Mouse (Mus musculus) lung, postnatal 0 days (tissue): ENCODE results near the gene C2. TPM values are rescaled to one million over a fixed set of nuclear protein-coding genes. Genes with fewer than 3 reads are reported as not detected.
"Not testable (repeated sequence)": the region's sequence is repeated elsewhere in the genome, so short reads cannot be mapped to it uniquely, and the experiment has no call there.

Source experiments
- ATAC-seq: fragments of 200-750 bp; cut with Nextera tagmentation; 2 replicates; pipeline ENCODE4 v1.8.0; 2017; ENCODE audit warnings: moderate library complexity
- DNase-seq: peaks from one replicate; pipeline ENCODE4 v3.0.0-alpha.2; 2016; ENCODE audit warnings: low spot score
- H3K27ac ChIP-seq: fragments of 300-500 bp; sonication (generic); 2 replicates; pipeline ENCODE4 v1.5.1; 2014; ENCODE audit warnings: antibody characterized with exemption, mild to moderate bottlenecking, low read length, mixed read lengths
- H3K27me3 ChIP-seq: fragments of 300-500 bp; sonication (generic); replicated peaks from 2 replicates; pipeline ENCODE4 v1.6.1; 2014; ENCODE audit warnings: low read length, mixed read lengths; ENCODE audit not compliant: insufficient read depth
- H3K36me3 ChIP-seq: fragments of 300-500 bp; sonication (generic); 2 replicates; pipeline ENCODE4 v1.6.1; 2014; ENCODE audit warnings: low read length, mixed read lengths; ENCODE audit not compliant: insufficient read depth
- H3K4me1 ChIP-seq: fragments of 300-500 bp; sonication (generic); 2 replicates; pipeline ENCODE4 v1.6.1; 2014; ENCODE audit warnings: antibody characterized with exemption, low read depth, low read length, mixed read lengths; ENCODE audit not compliant: insufficient read depth
- H3K4me2 ChIP-seq: fragments of 300-500 bp; sonication (generic); replicated peaks from 2 replicates; pipeline ENCODE4 v1.6.1; 2014; ENCODE audit warnings: low read depth, mild to moderate bottlenecking, low read length, moderate library complexity, mixed read lengths
- H3K4me3 ChIP-seq: fragments of 300-500 bp; sonication (generic); 2 replicates; pipeline ENCODE4 v1.5.1; 2014; ENCODE audit warnings: low read depth, low read length
- H3K9ac ChIP-seq: fragments of 300-500 bp; sonication (generic); replicated peaks from 2 replicates; pipeline ENCODE4 v1.6.1; 2014; ENCODE audit warnings: low read depth, mild to moderate bottlenecking
- H3K9me3 ChIP-seq: fragments of 300-500 bp; sonication (generic); 2 replicates; pipeline ENCODE4 v1.6.1; 2016; ENCODE audit warnings: low read length, mixed read lengths
- CTCF ChIP-seq: IDR thresholded peaks from 2 replicates; pipeline ENCODE4 v1.5.1; 2016; ENCODE audit warnings: antibody characterized with exemption, mild to moderate bottlenecking
- EP300 ChIP-seq: IDR thresholded peaks from 2 replicates; pipeline ENCODE4 v1.6.1; 2016; ENCODE audit warnings: antibody characterized with exemption, mild to moderate bottlenecking, control low read depth
- WGBS: fragments of 180-500 bp; shearing (Covaris S2); extraction: QIAGEN DNeasy Blood & Tissue Kit; methylation state at CpG from one replicate; pipeline ENCODE4 v1.1.7; 2014; 5-methylcytosine and 5-hydroxymethylcytosine counted together
- microRNA-seq: library from miRNA; unstranded; fragments of <30 nt; microRNA quantifications from one replicate; pipeline ENCODE4, GENCODE M21; 2016
- polyA plus RNA-seq: library from polyadenylated mRNA; unstranded; fragments of >200 nt; fragmentation: Nextera tagmentation; extraction: Ambion mirVana; gene quantifications from 2 replicates; pipeline ENCODE4 v1.2.1, GENCODE M21; 2015

C2 gene
- polyA plus RNA-seq, 1 experiment from 2014 or later: 11.7 TPM

DNA sequence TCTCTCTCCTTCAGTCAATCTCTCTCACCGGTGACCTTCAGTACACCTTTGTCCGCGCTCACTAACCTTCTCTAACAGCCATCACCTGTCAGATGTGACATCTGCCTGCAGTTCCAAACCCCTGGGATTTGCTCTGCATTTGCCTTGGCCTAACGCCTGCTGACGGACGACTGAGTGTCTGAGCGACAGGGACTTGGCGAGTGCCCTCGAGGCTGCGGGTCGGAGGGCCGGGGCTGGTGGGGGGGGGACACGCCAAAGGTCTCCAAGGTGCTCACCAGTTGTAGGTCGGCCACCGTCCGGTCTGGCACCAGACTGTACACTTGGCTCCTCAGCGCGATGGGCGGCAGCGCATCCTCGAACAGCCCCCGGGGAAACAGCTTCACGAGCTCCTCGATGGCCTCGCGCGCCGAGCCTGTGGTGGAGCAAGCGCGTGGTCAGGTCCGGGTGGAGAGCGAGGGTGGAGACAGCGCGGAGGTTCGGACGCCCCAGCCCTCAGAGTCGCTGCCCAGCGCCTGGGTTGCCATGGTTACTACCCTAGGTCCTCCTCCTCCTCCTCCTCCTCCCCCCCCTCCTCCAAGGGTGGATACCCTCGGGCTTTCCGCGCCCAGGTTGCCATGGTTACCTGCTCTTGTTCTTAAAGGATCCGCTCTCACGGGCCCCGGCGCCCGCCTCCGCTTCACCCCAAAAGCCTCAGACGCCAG is 61.8 kb downstream of the C2 start:
- ATAC-seq: peak; percentile 76
- H3K4me3 ChIP-seq: peak overlapping the region; percentile 77
- H3K4me1 ChIP-seq: peaks cover 12% of the 10 kb centered on the region; the same call in 1 of the 2 replicates
- H3K27ac ChIP-seq: peak overlapping the region; percentile 85
- peak; percentile 87 for DNase-seq
- peak overlapping the region; percentile 74 for H3K9ac ChIP-seq
- peak overlapping the region; percentile 91 for H3K4me2 ChIP-seq
- H3K27me3 ChIP-seq: no peaks in the 10 kb centered on the region
- TF ChIP-seq CTCF: no peak
- no peak for TF ChIP-seq EP300
- peaks cover 6% of the 10 kb centered on the region for H3K36me3 ChIP-seq
- no peaks in the 10 kb centered on the region for H3K9me3 ChIP-seq
- WGBS: 4% methylated on average over 45 of the region's 48 CpGs

DNA sequence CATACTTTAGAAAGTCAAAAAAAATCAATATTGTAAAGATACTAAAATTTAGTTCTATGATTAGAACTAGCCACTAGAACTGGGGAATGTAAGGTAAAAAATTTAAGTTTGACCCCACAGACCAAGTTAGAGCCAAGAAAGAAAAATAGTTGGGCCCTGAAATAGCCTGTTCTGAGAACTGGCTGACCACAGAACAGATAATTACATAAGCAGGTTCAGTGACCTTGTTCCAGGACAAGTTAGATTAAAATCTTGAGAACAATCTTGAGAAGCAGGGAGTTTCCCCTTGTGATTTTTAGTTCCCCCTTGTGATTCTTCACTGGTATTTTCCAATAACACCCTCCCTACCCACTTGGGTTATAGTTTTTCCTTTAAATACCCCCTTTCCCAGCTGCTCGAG is 67.3 kb downstream of the C2 start:
- not testable (repeated sequence) for H3K27me3 ChIP-seq, ATAC-seq, H3K9me3 ChIP-seq, H3K9ac ChIP-seq, H3K4me2 ChIP-seq, H3K4me3 ChIP-seq, H3K4me1 ChIP-seq, H3K27ac ChIP-seq, DNase-seq
- peaks cover 21% of the 10 kb centered on the region; the same call in 1 of the 2 replicates for H3K36me3 ChIP-seq
- 89% methylated on average over 1 of the region's 1 CpGs for WGBS

- H3K9me3 ChIP-seq: no peaks in the 10 kb centered on the region
These were observed 83.2 kb downstream of the C2 start for GRCm38 (mm10) chr17:34814818-34815370.

DNA sequence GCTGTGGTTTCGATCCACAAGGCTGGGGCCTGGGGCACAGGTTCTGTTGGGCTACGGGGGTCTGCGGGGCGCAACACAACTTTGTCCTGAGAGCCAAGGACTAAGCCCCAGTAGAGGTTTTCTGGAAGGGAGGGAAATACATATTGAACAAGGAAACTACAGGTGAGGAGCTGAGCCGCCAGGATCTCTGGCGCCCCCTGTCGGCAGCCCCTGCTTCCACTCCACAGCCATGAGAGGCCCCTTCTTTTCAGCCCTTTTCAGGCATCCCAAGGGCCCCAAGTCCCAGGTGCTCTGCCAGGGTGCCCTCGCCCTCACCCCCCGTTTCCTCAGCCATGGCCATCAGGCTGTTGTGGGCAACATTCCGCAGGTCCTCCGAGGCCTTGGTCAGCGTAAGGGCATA is 84.3 kb downstream of the C2 start:
- peak; percentile 69 for TF ChIP-seq CTCF
- not testable (repeated sequence) for H3K4me3 ChIP-seq, H3K4me2 ChIP-seq, H3K9me3 ChIP-seq, H3K9ac ChIP-seq, H3K27ac ChIP-seq, H3K4me1 ChIP-seq, H3K36me3 ChIP-seq, H3K27me3 ChIP-seq, ATAC-seq
- 54% methylated on average over 11 of the region's 12 CpGs for WGBS
- peak; percentile 32 for DNase-seq

More at GRCm38 (mm10) chr17:34814818-34815370, 83.2 kb downstream of the C2 start:
- Histone ChIP-seq H3K36me3 (no peaks in the 10 kb centered on the region), H3K27me3 (no peaks in the 10 kb centered on the region), H3K9ac (no peak overlapping the region), H3K27ac (no peak overlapping the region), H3K4me1 (no peaks in the 10 kb centered on the region), H3K4me3 (no peak overlapping the region), H3K4me2 (no peak overlapping the region)
- ATAC-seq: no peak
- no peak for DNase-seq
- no peak for TF ChIP-seq CTCF
- WGBS: 70% methylated on average over 7 of the region's 7 CpGs

Small RNAs within 50 kb of the gene (microRNA-seq; reads per million reads assigned to microRNA genes)
- gene Mir6970 (not detected), gene Mir6971 (2.7 reads per million, percentile 5 among the genes with 10 or more reads in this experiment), gene Mir6972 (not detected)

Other genes starting within 250 kb of the C2 start
- 0.85 and 0.99 TPM in 2 replicates for gene Tnxb, start 227.7 kb downstream of the C2 start, polyA plus RNA-seq
- 5.1 and 6.5 TPM in 2 replicates for gene C4b, start 154.4 kb downstream of the C2 start, polyA plus RNA-seq
- not detected in 2 replicates for gene Cyp21a1, start 93.7 kb downstream of the C2 start, polyA plus RNA-seq
- gene Stk19, start 61.3 kb downstream of the C2 start, polyA plus RNA-seq: 34.7 and 37.3 TPM in 2 replicates
- 39.8 and 40.9 TPM in 2 replicates for gene Dxo, start 61.2 kb downstream of the C2 start, polyA plus RNA-seq
- gene Skiv2l, start 48.1 kb downstream of the C2 start, polyA plus RNA-seq: 30.6 and 32.1 TPM in 2 replicates
- gene Nelfe, start 47.9 kb downstream of the C2 start, polyA plus RNA-seq: 45.0 and 49.0 TPM in 2 replicates
- gene Cfb, start 35.7 kb downstream of the C2 start, polyA plus RNA-seq: 8.1 and 10.6 TPM in 2 replicates
- 0.89 and 0.99 TPM in 2 replicates for gene Zbtb12, start 18.8 kb downstream of the C2 start, polyA plus RNA-seq
- gene Gm20547, start 16.2 kb downstream of the C2 start, polyA plus RNA-seq: not detected in 2 replicates
- 28.7 and 35.6 TPM in 2 replicates for gene Ehmt2, start 204 bp upstream of the C2 start, polyA plus RNA-seq
- gene Slc44a4, start 16.2 kb upstream of the C2 start, polyA plus RNA-seq: 7.0 and 7.3 TPM in 2 replicates
- gene Neu1, start 33.0 kb upstream of the C2 start, polyA plus RNA-seq: 31.9 and 34.2 TPM in 2 replicates
- gene Hspa1b, start 61.0 kb upstream of the C2 start, polyA plus RNA-seq: 0.35 and 0.50 TPM in 2 replicates
- not detected in 2 replicates for gene Gm20481, start 71.6 kb upstream of the C2 start, polyA plus RNA-seq
- 8.2 and 11.9 TPM in 2 replicates for gene Hspa1a, start 73.9 kb upstream of the C2 start, polyA plus RNA-seq
- gene Hspa1l, start 74.4 kb upstream of the C2 start, polyA plus RNA-seq: 0.70 and 0.79 TPM in 2 replicates
- 47.3 and 55.4 TPM in 2 replicates for gene Lsm2, start 83.6 kb upstream of the C2 start, polyA plus RNA-seq
- 24.6 and 24.7 TPM in 2 replicates for gene Vars, start 102.7 kb upstream of the C2 start, polyA plus RNA-seq
- gene Vwa7, start 118.3 kb upstream of the C2 start, polyA plus RNA-seq: 0.30 and 0.36 TPM in 2 replicates
- gene Sapcd1, start 129.8 kb upstream of the C2 start, polyA plus RNA-seq: 1.7 TPM in 2 replicates
- 1.8 and 2.4 TPM in 2 replicates for gene Msh5, start 148.5 kb upstream of the C2 start, polyA plus RNA-seq
- gene Clic1, start 151.7 kb upstream of the C2 start, polyA plus RNA-seq: 343 and 355 TPM in 2 replicates
- gene Ddah2, start 160.8 kb upstream of the C2 start, polyA plus RNA-seq: 238 and 247 TPM in 2 replicates
- gene Ly6g6c, start 167.1 kb upstream of the C2 start, polyA plus RNA-seq: 3.5 and 4.9 TPM in 2 replicates
- 2.1 and 2.3 TPM in 2 replicates for gene Mpig6b, start 167.9 kb upstream of the C2 start, polyA plus RNA-seq
- gene Ly6g6e, start 178.6 kb upstream of the C2 start, polyA plus RNA-seq: 2.8 and 3.1 TPM in 2 replicates
- gene Ly6g6d, start 179.8 kb upstream of the C2 start, polyA plus RNA-seq: 14.4 and 14.7 TPM in 2 replicates
- 0.71 and 0.74 TPM in 2 replicates for gene Ly6g6f, start 187.3 kb upstream of the C2 start, polyA plus RNA-seq
- 104 and 111 TPM in 2 replicates for gene Abhd16a, start 191.0 kb upstream of the C2 start, polyA plus RNA-seq
- not detected in 2 replicates for gene Ly6g5c, start 210.0 kb upstream of the C2 start, polyA plus RNA-seq
- 0.60 and 0.69 TPM in 2 replicates for gene Ly6g5b, start 217.2 kb upstream of the C2 start, polyA plus RNA-seq
- gene Gpank1, start 223.2 kb upstream of the C2 start, polyA plus RNA-seq: 16.0 and 18.5 TPM in 2 replicates
- gene Csnk2b, start 223.8 kb upstream of the C2 start, polyA plus RNA-seq: 203 and 207 TPM in 2 replicates
- 14.4 and 16.3 TPM in 2 replicates for gene D17H6S53E, start 228.1 kb upstream of the C2 start, polyA plus RNA-seq
- gene Apom, start 233.8 kb upstream of the C2 start, polyA plus RNA-seq: 0.19 and 0.27 TPM in 2 replicates
- gene Bag6, start 236.9 kb upstream of the C2 start, polyA plus RNA-seq: 34.8 and 35.8 TPM in 2 replicates